Mouse (Mus musculus) hindbrain, embryonic 16.5 days (tissue): ENCODE data around the gene Rftn1. TPM values are rescaled to one million over a fixed set of nuclear protein-coding genes. Genes with fewer than 3 reads are reported as not detected.
"Not testable (repeated sequence)": the region's sequence is repeated elsewhere in the genome, so short reads cannot be mapped to it uniquely, and the experiment has no call there.

Source experiments
- ATAC-seq: fragments of 200-750 bp; cut with Nextera tagmentation; 2 replicates; pipeline ENCODE4 v1.8.0; 2017; ENCODE audit warnings: moderate TSS enrichment, moderate library complexity
- H3K27ac ChIP-seq: fragments of 300-500 bp; sonication (generic); 2 replicates; pipeline ENCODE4 v1.5.1; 2014; ENCODE audit warnings: low read depth, mild to moderate bottlenecking, control low read depth, low read length, moderate library complexity
- H3K27me3 ChIP-seq: fragments of 300-500 bp; sonication (generic); replicated peaks from 2 replicates; pipeline ENCODE4 v1.6.1; 2014; ENCODE audit warnings: low read length; ENCODE audit not compliant: control insufficient read depth, insufficient read depth
- H3K36me3 ChIP-seq: fragments of 300-500 bp; sonication (generic); 2 replicates; pipeline ENCODE4 v1.6.1; 2014; ENCODE audit warnings: mild to moderate bottlenecking, low read length, moderate library complexity, mixed read lengths; ENCODE audit not compliant: control insufficient read depth, insufficient read depth
- H3K4me1 ChIP-seq: fragments of 300-500 bp; sonication (generic); 2 replicates; pipeline ENCODE4 v1.6.1; 2014; ENCODE audit warnings: low read depth, low read length; ENCODE audit not compliant: control insufficient read depth, insufficient read depth
- H3K4me2 ChIP-seq: fragments of 300-500 bp; sonication (generic); 2 replicates; pipeline ENCODE4 v1.6.1; 2014; ENCODE audit warnings: mild to moderate bottlenecking, low read length, control low read depth, moderate library complexity
- H3K4me3 ChIP-seq: fragments of 300-500 bp; sonication (generic); 2 replicates; pipeline ENCODE4 v1.5.1; 2014; ENCODE audit warnings: mild to moderate bottlenecking, low read length, control low read depth, moderate library complexity
- H3K9ac ChIP-seq: fragments of 300-500 bp; sonication (generic); 2 replicates; pipeline ENCODE4 v1.6.1; 2014; ENCODE audit warnings: low read depth, mild to moderate bottlenecking, control low read depth, low read length, moderate library complexity
- H3K9me3 ChIP-seq: fragments of 300-500 bp; sonication (generic); 2 replicates; pipeline ENCODE4 v1.6.1; 2014; ENCODE audit warnings: mild to moderate bottlenecking, low read length, moderate library complexity; ENCODE audit not compliant: control insufficient read depth
- WGBS: fragments of 180-500 bp; shearing (Covaris S2); extraction: QIAGEN DNeasy Blood & Tissue Kit; methylation state at CpG from one replicate; pipeline ENCODE4 v1.1.7; 2014; 5-methylcytosine and 5-hydroxymethylcytosine counted together
- polyA plus RNA-seq: library from polyadenylated mRNA; unstranded; fragments of >200 nt; fragmentation: Nextera tagmentation; extraction: Ambion mirVana; gene quantifications from 2 replicates; pipeline ENCODE4 v1.2.1, GENCODE M21; 2015

Gene Rftn1
- polyA plus RNA-seq, 1 experiment from 2014 or later = 21.1 TPM

- WGBS = 74% methylated on average over 3 of the region's 3 CpGs
- Histone ChIP-seq H3K27ac (no peak overlapping the region), H3K4me3 (no peak overlapping the region), H3K9ac (no peak overlapping the region), H3K4me1 (no peaks in the 10 kb centered on the region), H3K4me2 (no peak overlapping the region), H3K27me3 (no peaks in the 10 kb centered on the region), H3K36me3 (no peaks in the 10 kb centered on the region), H3K9me3 (no peaks in the 10 kb centered on the region)
- no peak for ATAC-seq
These were observed 73.5 kb downstream of the Rftn1 start for GRCm38 (mm10) chr17:50116980-50117379.

GRCm38 (mm10) chr17:50116401-50116800, 74.1 kb downstream of the Rftn1 start:
- not testable (repeated sequence) for H3K27ac ChIP-seq, H3K4me2 ChIP-seq, H3K4me3 ChIP-seq, H3K9ac ChIP-seq, ATAC-seq, H3K27me3 ChIP-seq, H3K36me3 ChIP-seq, H3K9me3 ChIP-seq, H3K4me1 ChIP-seq
- 93% methylated on average over 1 of the region's 1 CpGs for WGBS

GRCm38 (mm10) chr17:50115716-50116115, 74.8 kb downstream of the Rftn1 start:
- not testable (repeated sequence) for H3K27me3 ChIP-seq, H3K9ac ChIP-seq, H3K9me3 ChIP-seq, H3K4me1 ChIP-seq, ATAC-seq, H3K4me2 ChIP-seq, H3K4me3 ChIP-seq, H3K27ac ChIP-seq, H3K36me3 ChIP-seq
- 96% methylated on average over 3 of the region's 3 CpGs for WGBS

GRCm38 (mm10) chr17:50114659-50115058, 75.8 kb downstream of the Rftn1 start:
- Histone ChIP-seq H3K4me2 (no peak overlapping the region), H3K9ac (no peak overlapping the region), H3K36me3 (no peaks in the 10 kb centered on the region), H3K4me1 (no peaks in the 10 kb centered on the region), H3K27me3 (no peaks in the 10 kb centered on the region), H3K27ac (no peak overlapping the region), H3K9me3 (no peaks in the 10 kb centered on the region), H3K4me3 (no peak overlapping the region)
- no peak for ATAC-seq
- 79% methylated on average over 8 of the region's 8 CpGs for WGBS

GRCm38 (mm10) chr17:50110650-50111415, 79.6 kb downstream of the Rftn1 start:
- H3K27me3 ChIP-seq = no peaks in the 10 kb centered on the region
- ATAC-seq = no peak

GRCm38 (mm10) chr17:50106811-50107210, 83.7 kb downstream of the Rftn1 start:
- no peaks in the 10 kb centered on the region for H3K4me1 ChIP-seq
- H3K27me3 ChIP-seq = no peaks in the 10 kb centered on the region
- no peaks in the 10 kb centered on the region for H3K9me3 ChIP-seq
- no peaks in the 10 kb centered on the region for H3K36me3 ChIP-seq
- H3K27ac ChIP-seq = no peak overlapping the region
- no peak for ATAC-seq
- H3K4me3 ChIP-seq = no peak overlapping the region
- WGBS = 95% methylated on average over 10 of the region's 10 CpGs
- H3K9ac ChIP-seq = no peak overlapping the region
- no peak overlapping the region for H3K4me2 ChIP-seq

More at GRCm38 (mm10) chr17:50110650-50111415, 79.6 kb downstream of the Rftn1 start:
- no peak overlapping the region for H3K9ac ChIP-seq
- no peaks in the 10 kb centered on the region for H3K4me1 ChIP-seq
- H3K4me2 ChIP-seq = no peak overlapping the region
- H3K27ac ChIP-seq = no peak overlapping the region
- H3K9me3 ChIP-seq = no peaks in the 10 kb centered on the region
- WGBS = 69% methylated on average over 14 of the region's 14 CpGs
- H3K4me3 ChIP-seq = no peak overlapping the region
- no peaks in the 10 kb centered on the region for H3K36me3 ChIP-seq

- Histone ChIP-seq H3K4me1 (peaks cover 2% of the 10 kb centered on the region), H3K27ac (no peak overlapping the region), H3K9me3 (no peaks in the 10 kb centered on the region), H3K4me2 (no peak overlapping the region), H3K27me3 (no peaks in the 10 kb centered on the region), H3K36me3 (no peaks in the 10 kb centered on the region), H3K9ac (no peak overlapping the region), H3K4me3 (no peak overlapping the region)
- no peak for ATAC-seq
- 85% methylated on average over 3 of the region's 3 CpGs for WGBS
These were observed 86.3 kb downstream of the Rftn1 start for GRCm38 (mm10) chr17:50104131-50104530.

GRCm38 (mm10) chr17:50101416-50101815, 89.1 kb downstream of the Rftn1 start:
- WGBS = 91% methylated on average over 3 of the region's 3 CpGs
- no peak for ATAC-seq
- Histone ChIP-seq H3K4me1 (peaks cover 2% of the 10 kb centered on the region), H3K36me3 (no peaks in the 10 kb centered on the region), H3K27ac (no peak overlapping the region), H3K27me3 (no peaks in the 10 kb centered on the region), H3K4me3 (no peak overlapping the region), H3K9me3 (no peaks in the 10 kb centered on the region), H3K4me2 (no peak overlapping the region), H3K9ac (no peak overlapping the region)

GRCm38 (mm10) chr17:50100070-50100469, 90.4 kb downstream of the Rftn1 start:
- H3K27ac ChIP-seq = no peak overlapping the region
- H3K9ac ChIP-seq = no peak overlapping the region
- H3K4me3 ChIP-seq = no peak overlapping the region
- ATAC-seq = no peak
- H3K4me1 ChIP-seq = peaks cover 2% of the 10 kb centered on the region
- H3K27me3 ChIP-seq = no peaks in the 10 kb centered on the region
- 60% methylated on average over 12 of the region's 12 CpGs for WGBS
- peak overlapping the region; percentile 11; the same call in 1 of the 2 replicates for H3K4me2 ChIP-seq
- H3K9me3 ChIP-seq = no peaks in the 10 kb centered on the region
- no peaks in the 10 kb centered on the region for H3K36me3 ChIP-seq
